ENCODE assay signal across 16 mouse cellular contexts in genomic region chr2:73012636-73013035, GRCm38 (mm10). TPM values are rescaled to one million over a fixed set of nuclear protein-coding genes. Genes with fewer than 3 reads are reported as not detected.
DNase-seq lines count a peak whose midpoint lies in the region; ATAC-seq lines count a peak whose summit lies in the region.
"Had no signal": no experiment of that assay in that cellular context is flagged by ENCODE, and none has a peak within 500 bp of the region (broad histone marks: within the 10 kb centered on the region; RNA-seq: fewer than 3 reads in every experiment).

No protein-coding gene starts in this region.

- no peaks in the 10 kb centered on the region for H3K36me3 ChIP-seq in liver, embryonic 16.5 days (ENCODE audit: control insufficient read depth, insufficient read depth)
- H3K36me3 ChIP-seq in forebrain, embryonic 10.5 days (replicated peaks), result no peaks in the 10 kb centered on the region

- no peak overlapping the region for H3K9ac ChIP-seq in liver, embryonic 16.5 days (ENCODE audit: low read depth, low read length)
- H3K9ac ChIP-seq: forebrain, embryonic 13.5 days had no signal

- no peaks in the 10 kb centered on the region for H3K4me1 ChIP-seq in liver, embryonic 16.5 days (ENCODE audit: control insufficient read depth, low read depth, low read length)
- no peaks in the 10 kb centered on the region for H3K4me1 ChIP-seq in forebrain, embryonic 10.5 days
- H3K4me1 ChIP-seq: forebrain, embryonic 13.5 days had no signal

- no peak overlapping the region for H3K4me2 ChIP-seq in liver, embryonic 16.5 days (ENCODE audit: low read depth, low read length)
- H3K4me2 ChIP-seq: forebrain, embryonic 13.5 days had no signal

- 63% methylated on average over 18 of the region's 20 CpGs for WGBS in liver, embryonic 16.5 days (ENCODE audit: insufficient replicate concordance)
- WGBS in forebrain, embryonic 10.5 days, result 74% methylated on average over 20 of the region's 20 CpGs

- no peaks in the 10 kb centered on the region for H3K27me3 ChIP-seq in liver, embryonic 16.5 days (ENCODE audit: control insufficient read depth, insufficient read depth, low read depth, low read length)
- H3K27me3 ChIP-seq in forebrain, embryonic 10.5 days (ENCODE audit: poor library complexity, severe bottlenecking), result no peaks in the 10 kb centered on the region
- H3K27me3 ChIP-seq: forebrain, embryonic 13.5 days had no signal

- H3K27ac ChIP-seq in liver, embryonic 16.5 days (ENCODE audit: low read length), result no peak overlapping the region
- no peak overlapping the region for H3K27ac ChIP-seq in forebrain, embryonic 10.5 days
- H3K27ac ChIP-seq: forebrain, embryonic 13.5 days; heart, adult 2 months; stomach, postnatal 0 days had no signal

- H3K4me3 ChIP-seq in liver, embryonic 16.5 days (ENCODE audit: low read depth, low read length), result no peak overlapping the region
- no peak overlapping the region for H3K4me3 ChIP-seq in forebrain, embryonic 10.5 days
- H3K4me3 ChIP-seq: forebrain, embryonic 13.5 days; heart, adult 2 months had no signal

- 0 out of 2 replicates have a peak, but pooled peaks have one; percentile 30 for ATAC-seq in liver, embryonic 16.5 days (ENCODE audit: low read depth)
- ATAC-seq: activated CD4-positive, CD25-positive, alpha-beta regulatory T cell, adult 4 months; forebrain, embryonic 13.5 days; hindbrain, embryonic 16.5 days; midbrain, embryonic 16.5 days had no signal

- H3K9me3 ChIP-seq in liver, embryonic 16.5 days (replicated peaks; ENCODE audit: control insufficient read depth, low read length), result 0 out of 2 replicates have a peak, but pooled peaks cover 3% of the 10 kb centered on the region
- H3K9me3 ChIP-seq in forebrain, embryonic 10.5 days, result peaks cover 21% of the 10 kb centered on the region

- peak; percentile 33 to 75 for DNase-seq in cerebellum, postnatal 25 days
- DNase-seq in cerebellum, adult 11 months, result no peak
- DNase-seq in liver (no peak), 3T3-L1 (ENCODE audit: low read depth, low spot score) (peak; percentile 51)
- DNase-seq in embryo, embryonic 11 days, result peak; percentile 64
- DNase-seq in urinary bladder, postnatal 10 days (ENCODE audit: low spot score), result no peak
- no peak for DNase-seq in forebrain, embryonic 10.5 days (ENCODE audit: extremely low spot score, low spot score)
- DNase-seq: heart, adult 2 months had no signal

RNA-seq across cellular contexts. Expression of gene Gm11084, which starts 26.1 kb away (rescaled TPM):
- not detected in 2 replicates for polyA plus RNA-seq in liver, embryonic 16.5 days (2015; fragmentation: Nextera tagmentation; extraction: Ambion mirVana)
- not detected in 2 replicates for polyA plus RNA-seq in forebrain, embryonic 10.5 days (2016; fragmentation: Nextera tagmentation; extraction: Ambion mirVana)
- polyA plus RNA-seq: activated CD4-positive, CD25-positive, alpha-beta regulatory T cell, adult 4 months; cerebellum, adult 2 months; forebrain, embryonic 13.5 days; heart, adult 2 months; hindbrain, embryonic 16.5 days; liver, adult 2 months; midbrain, embryonic 16.5 days; stomach, postnatal 0 days had no signal

RNA-seq across cellular contexts. Expression of gene Sp3, which starts 32.4 kb away (rescaled TPM):
- 30.9 and 33.3 TPM in 2 replicates for polyA plus RNA-seq in liver, embryonic 16.5 days (2015; fragmentation: Nextera tagmentation; extraction: Ambion mirVana)
- polyA plus RNA-seq in forebrain, embryonic 10.5 days (2016; fragmentation: Nextera tagmentation; extraction: Ambion mirVana), result 46.4 and 47.5 TPM in 2 replicates

Comparison
In these comparisons a context has a peak if more than half of its experiments do, and no peak if none do; other contexts are left out.
1. DNase-seq: peak in cerebellum, postnatal 25 days (2 of 2), 3T3-L1 (single experiment) and embryo, embryonic 11 days (single experiment); none in cerebellum, adult 11 months (single experiment), liver (single experiment), urinary bladder, postnatal 10 days (single experiment) and forebrain, embryonic 10.5 days (single experiment).